Mouse (Mus musculus) spleen, adult 2 months (tissue): ENCODE measurements around the gene Myzap.

Experiments
- CTCF ChIP-seq: fragments of 200-500 bp; IDR thresholded peaks from 2 replicates; pipeline ENCODE4 v1.5.1; 2011; ENCODE audit warnings: mild to moderate bottlenecking, inconsistent platforms; ENCODE audit not compliant: insufficient read depth, insufficient read length, insufficient replicate concordance; ENCODE audit errors: extremely low read depth
- POLR2A ChIP-seq: fragments of 200-500 bp; IDR thresholded peaks from 2 replicates; pipeline ENCODE4 v1.6.1; 2011; ENCODE audit warnings: low read depth, low read length, inconsistent platforms

GRCm38 (mm10) chr9:71638198-71638597 is 46.0 kb upstream of the Myzap start:
- TF ChIP-seq POLR2A (no peak), CTCF (no peak)
